Mouse (Mus musculus): ENCODE data around the gene Nmu.

DNA sequence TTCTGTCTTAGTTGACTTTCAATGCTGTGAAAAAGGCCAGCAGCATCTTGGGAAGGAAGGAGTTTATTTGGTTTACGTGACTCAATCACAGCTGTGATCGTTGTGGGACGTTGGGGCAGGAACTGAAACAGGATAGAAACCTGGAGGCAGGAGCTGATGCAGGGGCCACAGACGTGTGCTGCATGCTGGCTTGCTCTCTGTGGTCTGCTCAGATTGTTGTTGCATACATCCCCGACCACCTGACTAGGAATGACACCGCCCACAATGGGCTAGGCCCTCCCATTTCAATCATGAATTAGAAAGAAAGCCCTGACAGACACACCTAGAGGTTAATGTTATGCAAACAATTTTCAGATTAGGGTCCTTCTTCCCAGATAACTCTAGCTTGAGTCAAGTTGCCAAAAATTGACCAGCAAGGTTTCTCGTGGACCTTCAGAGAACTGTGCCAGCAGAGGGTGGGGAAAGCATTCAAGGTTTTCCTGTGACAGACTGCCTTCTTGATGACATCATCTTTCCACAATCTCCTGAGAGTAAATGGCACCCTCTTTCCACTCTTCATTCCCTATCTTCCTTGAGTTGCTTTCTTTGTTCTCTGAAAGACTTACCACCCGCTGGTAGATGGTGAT, 5.7 kb upstream of the Nmu start:
- TF ChIP-seq TAL1 (IDR thresholded peaks at IDR 0.05; ENCODE audit: low read length): no peak
- TF ChIP-seq GATA1 (IDR thresholded peaks at IDR 0.05; ENCODE audit: low read length): no peak
